Mouse (Mus musculus) CH12.LX (cell line): Measurements from ENCODE around the gene Sf3b1. TPM values are rescaled to one million over a fixed set of nuclear protein-coding genes. Genes with fewer than 3 reads are reported as not detected.

Source experiments
- DNase-seq: peaks from one replicate; pipeline ENCODE4 v3.0.0-alpha.2; 2013; ENCODE audit errors: extremely low read depth
- H3K27ac ChIP-seq: 2 replicates; pipeline ENCODE4 v1.5.1; 2012; ENCODE audit warnings: low read depth, mild to moderate bottlenecking, control low read depth, moderate library complexity; ENCODE audit not compliant: insufficient read depth
- H3K27me3 ChIP-seq: replicated peaks from 2 replicates; pipeline ENCODE3; 2012; ENCODE audit warnings: inconsistent platforms
- H3K36me3 ChIP-seq, 2 experiments: replicated peaks in 1 of 2; 2 replicates each; pipeline versions ENCODE3 to v1.6.1; 2012; ENCODE audit warnings: inconsistent platforms in 1 of 2, low read length in 1 of 2, mild to moderate bottlenecking in 1 of 2, mixed read lengths in 1 of 2, moderate library complexity in 1 of 2; ENCODE audit not compliant: control insufficient read depth in 1 of 2, insufficient read depth in 1 of 2
- H3K4me1 ChIP-seq, 2 experiments: 2 replicates each; pipeline ENCODE4 v1.6.1; 2012; ENCODE audit warnings: inconsistent platforms in 1 of 2, moderate library complexity in 1 of 2; ENCODE audit not compliant: insufficient read depth in 2 of 2, control insufficient read depth in 1 of 2
- H3K4me2 ChIP-seq: 2 replicates; pipeline ENCODE4 v1.6.1; 2012; ENCODE audit warnings: low read depth, mild to moderate bottlenecking, control low read depth; ENCODE audit not compliant: poor library complexity, insufficient read depth, severe bottlenecking
- H3K4me3 ChIP-seq, 3 experiments: fragments of 150-350 bp in 1 of 3; sonication (generic) in 1 of 3; replicated peaks in 1 of 3; 2 replicates each; pipeline versions ENCODE3 to v1.5.1; 2011 to 2012; ENCODE audit warnings: low read depth in 2 of 3, low read length in 2 of 3, mild to moderate bottlenecking in 2 of 3, moderate library complexity in 2 of 3, control low read depth in 1 of 3, improper control_type of control experiment in 1 of 3, inconsistent platforms in 1 of 3, mixed read lengths in 1 of 3; ENCODE audit not compliant: poor library complexity in 1 of 3
- H3K79me2 ChIP-seq: replicated peaks from 2 replicates; pipeline ENCODE4 v1.6.1; 2012; ENCODE audit warnings: mild to moderate bottlenecking, moderate library complexity; ENCODE audit not compliant: control insufficient read depth, poor library complexity, insufficient read depth, severe bottlenecking; ENCODE audit errors: extremely low read depth
- H3K9ac ChIP-seq: 2 replicates; pipeline ENCODE4 v1.6.1; 2012; ENCODE audit warnings: low read depth, mild to moderate bottlenecking, control low read depth, moderate library complexity; ENCODE audit not compliant: insufficient read depth
- H3K9me3 ChIP-seq: replicated peaks from 2 replicates; pipeline ENCODE3; 2012; ENCODE audit warnings: low read length, inconsistent platforms, mixed read lengths
- BHLHE40 ChIP-seq: IDR thresholded peaks from 2 replicates; pipeline ENCODE4 v1.6.1; 2011; ENCODE audit warnings: mild to moderate bottlenecking, low read depth, low read length, improper control_type of control experiment
- CHD1 ChIP-seq: IDR thresholded peaks from 2 replicates; pipeline ENCODE4 v1.6.1; 2012; ENCODE audit warnings: low read depth, low read length, improper control_type of control experiment, inconsistent platforms
- CTCF ChIP-seq, 2 experiments: IDR thresholded peaks in 1 of 2; conservative IDR thresholded peaks in 1 of 2; 2 replicates each; pipeline ENCODE4 v1.5.1; 2011 to 2012; ENCODE audit warnings: low read depth in 2 of 2, low read length in 2 of 2, improper control_type of control experiment in 1 of 2, inconsistent platforms in 1 of 2, mild to moderate bottlenecking in 1 of 2, moderate library complexity in 1 of 2
- E2F4 ChIP-seq: IDR thresholded peaks from 2 replicates; pipeline ENCODE4 v1.6.1; 2011; ENCODE audit warnings: low read depth, low read length, improper control_type of control experiment; ENCODE audit not compliant: insufficient replicate concordance
- ELF1 ChIP-seq: IDR thresholded peaks from 2 replicates; pipeline ENCODE4 v1.6.1; 2014; ENCODE audit warnings: low read depth, mild to moderate bottlenecking, inconsistent platforms, low read length, improper control_type of control experiment
- GABPA ChIP-seq: IDR thresholded peaks from 2 replicates; pipeline ENCODE4 v1.6.1; 2012; ENCODE audit warnings: low read depth, low read length, improper control_type of control experiment, inconsistent platforms; ENCODE audit not compliant: insufficient replicate concordance
- IRF4 ChIP-seq: IDR thresholded peaks from 2 replicates; pipeline ENCODE4 v1.6.1; 2014; ENCODE audit warnings: low read depth, mild to moderate bottlenecking, inconsistent platforms, low read length, improper control_type of control experiment
- JUN ChIP-seq: IDR thresholded peaks from 2 replicates; pipeline ENCODE4 v1.6.1; 2011; ENCODE audit warnings: low read depth, mild to moderate bottlenecking, low read length, improper control_type of control experiment, moderate library complexity; ENCODE audit not compliant: insufficient read depth
- JUND ChIP-seq: conservative IDR thresholded peaks from 2 replicates; pipeline ENCODE4 v1.6.1; 2011; ENCODE audit warnings: low read depth, low read length, improper control_type of control experiment
- KAT2A ChIP-seq: IDR thresholded peaks from 2 replicates; pipeline ENCODE4 v1.6.1; 2012; ENCODE audit warnings: low read length, improper control_type of control experiment, inconsistent platforms; ENCODE audit not compliant: insufficient replicate concordance
- MAX ChIP-seq: IDR thresholded peaks from 2 replicates; pipeline ENCODE4 v1.6.1; 2011; ENCODE audit warnings: low read length, improper control_type of control experiment
- MAZ ChIP-seq: IDR thresholded peaks from 2 replicates; pipeline ENCODE4 v1.6.1; 2012; ENCODE audit warnings: low read depth, mild to moderate bottlenecking, inconsistent platforms, low read length, improper control_type of control experiment, moderate library complexity
- MXI1 ChIP-seq: IDR thresholded peaks from 2 replicates; pipeline ENCODE4 v1.6.1; 2011; ENCODE audit warnings: mild to moderate bottlenecking, low read depth, low read length, improper control_type of control experiment
- MYC ChIP-seq: IDR thresholded peaks from 2 replicates; pipeline ENCODE4 v1.6.1; 2011; ENCODE audit warnings: low read depth, mild to moderate bottlenecking, improper control_type of control experiment, low read length
- NELFE ChIP-seq: IDR thresholded peaks from 2 replicates; pipeline ENCODE4 v1.6.1; 2011; ENCODE audit warnings: low read depth, low read length, improper control_type of control experiment
- PAX5 ChIP-seq: IDR thresholded peaks from 2 replicates; pipeline ENCODE4 v1.6.1; 2012; ENCODE audit warnings: low read length, inconsistent platforms, mixed read lengths
- RAD21 ChIP-seq: IDR thresholded peaks from 2 replicates; pipeline ENCODE4 v1.6.1; 2011; ENCODE audit warnings: low read depth, mild to moderate bottlenecking, low read length, improper control_type of control experiment, moderate library complexity
- SIN3A ChIP-seq: IDR thresholded peaks from 2 replicates; pipeline ENCODE4 v1.6.1; 2012; ENCODE audit warnings: low read length, improper control_type of control experiment, inconsistent platforms
- SMC3 ChIP-seq: IDR thresholded peaks from 2 replicates; pipeline ENCODE4 v1.6.1; 2011; ENCODE audit warnings: low read depth, low read length, improper control_type of control experiment
- TCF12 ChIP-seq: IDR thresholded peaks from 2 replicates; pipeline ENCODE4 v1.6.1; 2014; ENCODE audit warnings: low read depth, mild to moderate bottlenecking, inconsistent platforms, low read length, improper control_type of control experiment
- UBTF ChIP-seq: IDR thresholded peaks from 2 replicates; pipeline ENCODE4 v1.6.1; 2012; ENCODE audit warnings: low read depth, mild to moderate bottlenecking, inconsistent platforms, low read length, improper control_type of control experiment, moderate library complexity
- USF1 ChIP-seq: IDR thresholded peaks from 2 replicates; pipeline ENCODE4 v1.6.1; 2014; ENCODE audit warnings: low read depth, mild to moderate bottlenecking, inconsistent platforms, low read length, improper control_type of control experiment
- ZC3H11A ChIP-seq: IDR thresholded peaks from 2 replicates; pipeline ENCODE4 v1.6.1; 2012; ENCODE audit warnings: low read depth, mild to moderate bottlenecking, inconsistent platforms, low read length, improper control_type of control experiment
- dilution Hi-C: fragments of 300-500 bp; cut with MboI; formaldehyde crosslinking; loops from 2 replicates; pipeline ENCODE4 v1.14.3; 2020; ENCODE audit warnings: low sequenced_read_pairs; ENCODE audit not compliant: extremely low pct_unique_long_range_greater_than_20kb, extremely low pct_ligation_motif_present
- in situ Hi-C: fragments of 300-500 bp; cut with MboI; formaldehyde crosslinking; loops from 3 replicates; pipeline ENCODE4 v1.14.3; 2019; ENCODE audit warnings: low sequenced_read_pairs, low pct_ligation_motif_present, low pct_unique_long_range_greater_than_20kb, mixed read lengths
- polyA plus RNA-seq: library from polyadenylated mRNA; unstranded; fragments of >175 nt; gene quantifications from 2 replicates; pipeline ENCODE4 v1.2.1, GENCODE M21; 2012; ENCODE audit warnings: low read depth; ENCODE audit not compliant: insufficient read length
- total RNA-seq, 2 experiments: library from RNA; depleted of rRNA; stranded (reverse); fragments of 300-350 nt in 1 of 2; fragments of >200 nt in 1 of 2; gene quantifications; 2 replicates each; pipeline ENCODE4 v1.2.3; 2012 to 2014

Gene Sf3b1
- total and polyA plus RNA-seq, 3 experiments, result 109 to 186 (median 133) TPM

DNA sequence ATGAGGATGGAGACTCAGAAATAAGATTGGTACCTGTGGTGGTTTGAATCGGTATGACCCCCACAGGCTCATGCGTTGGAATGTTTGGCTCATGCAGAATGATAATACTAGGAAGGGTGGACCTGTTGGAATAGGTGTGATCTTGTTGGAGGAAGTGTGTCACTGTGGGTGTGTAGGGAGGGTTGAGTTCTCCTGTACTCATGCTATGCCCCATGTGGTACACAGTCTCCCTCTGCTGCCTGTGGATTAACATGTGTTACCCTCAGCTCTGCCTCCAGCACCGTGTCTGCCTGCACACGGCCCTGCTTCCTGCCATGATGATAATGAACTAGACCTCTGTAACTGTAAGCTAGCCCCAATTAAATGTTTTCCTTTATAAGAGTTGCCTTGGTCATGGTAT is 72.4 kb downstream of the Sf3b1 start:
- dilution Hi-C loops, result no loop called here
- no peak overlapping the region for H3K27ac ChIP-seq
- no peak overlapping the region for H3K4me2 ChIP-seq
- 0 out of 4 replicates have a peak, but pooled peaks cover 0 to 3% of the 10 kb centered on the region in 2 experiments for H3K4me1 ChIP-seq
- no peaks in the 10 kb centered on the region for H3K36me3 ChIP-seq
- H3K9ac ChIP-seq, result no peak overlapping the region
- no peaks in the 10 kb centered on the region for H3K27me3 ChIP-seq
- in situ Hi-C loops, result no loop called here
- TF ChIP-seq RAD21, result peak; percentile 66
- no peak for TF ChIP-seq UBTF
- peak in 1 of 2 experiments; percentile 62; a peak in 2 of 4 replicates for TF ChIP-seq CTCF (conservative IDR thresholded peaks at IDR 0.05 in 1 of 2, IDR thresholded peaks at IDR 0.05 in 1 of 2; ENCODE audit: low read depth in 2 of 2, low read length in 2 of 2)
- TF ChIP-seq MYC, result 0 out of 2 replicates have a peak, but pooled peaks have one; percentile 50
- peak; percentile 69 for TF ChIP-seq SMC3
- TF ChIP-seq USF1, result no peak
- 0 out of 2 replicates have a peak, but pooled peaks have one; percentile 5 for TF ChIP-seq ZC3H11A
- DNase-seq, result no peak
- H3K9me3 ChIP-seq, result no peaks in the 10 kb centered on the region
- no peak overlapping the region for H3K4me3 ChIP-seq
- no peaks in the 10 kb centered on the region for H3K79me2 ChIP-seq

DNA sequence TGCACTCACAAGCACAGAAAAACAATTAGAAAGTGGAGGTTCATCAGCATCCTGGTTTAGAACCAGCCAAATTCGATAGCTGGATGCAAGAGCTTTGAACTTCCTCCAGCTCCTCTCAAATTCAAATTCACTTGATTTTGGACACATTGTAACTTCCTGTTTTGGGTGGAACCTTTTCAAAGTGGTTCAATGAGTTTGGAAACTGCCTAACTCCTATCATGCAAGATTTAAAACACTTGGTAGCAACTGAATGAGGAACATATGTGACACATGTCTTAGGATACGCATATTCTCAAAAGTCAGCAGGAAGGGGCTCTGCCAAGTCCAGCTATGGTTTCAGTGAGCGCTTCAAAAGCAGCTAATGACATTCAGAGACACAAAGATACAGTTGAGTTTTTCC is 82.6 kb downstream of the Sf3b1 start:
- no peaks in the 10 kb centered on the region for H3K79me2 ChIP-seq
- H3K4me3 ChIP-seq, result no peak overlapping the region
- H3K27me3 ChIP-seq, result no peaks in the 10 kb centered on the region
- peak; percentile 46 for DNase-seq
- H3K4me2 ChIP-seq, result peak overlapping the region; percentile 37
- in situ Hi-C loops, result no loop called here
- H3K9me3 ChIP-seq, result no peaks in the 10 kb centered on the region
- no peaks in the 10 kb centered on the region for H3K36me3 ChIP-seq
- peak overlapping the region; percentile 11; the same call in 1 of the 2 replicates for H3K27ac ChIP-seq
- TF ChIP-seq JUN, result no peak
- TF ChIP-seq E2F4, result no peak
- no peak for TF ChIP-seq KAT2A
- TF ChIP-seq MAX, result no peak
- no peak for TF ChIP-seq JUND
- TF ChIP-seq TCF12, result no peak
- TF ChIP-seq PAX5, result no peak
- TF ChIP-seq MAZ, result no peak
- TF ChIP-seq IRF4, result no peak
- no peak for TF ChIP-seq ELF1
- TF ChIP-seq MXI1, result no peak
- TF ChIP-seq GABPA, result no peak
- no peak for TF ChIP-seq CHD1
- TF ChIP-seq SMC3, result no peak
- TF ChIP-seq CTCF (conservative IDR thresholded peaks at IDR 0.05 in 1 of 2, IDR thresholded peaks at IDR 0.05 in 1 of 2; ENCODE audit: low read depth in 2 of 2, low read length in 2 of 2), result no peak
- no peak for TF ChIP-seq NELFE
- no peak for TF ChIP-seq BHLHE40
- no peak for TF ChIP-seq SIN3A
- TF ChIP-seq UBTF, result no peak
- dilution Hi-C loops, result no loop called here
- peaks cover 9 to 30% of the 10 kb centered on the region in 2 experiments; a peak in 3 of 4 replicates for H3K4me1 ChIP-seq
- peak overlapping the region; percentile 13 for H3K9ac ChIP-seq
